Mouse (Mus musculus) kidney, embryonic 14.5 days (tissue): ENCODE data around the gene Arhgef3. TPM values are rescaled to one million over a fixed set of nuclear protein-coding genes. Genes with fewer than 3 reads are reported as not detected.

ENCODE experiments used
- ATAC-seq: fragments of 200-750 bp; cut with Nextera tagmentation; 2 replicates; pipeline ENCODE4 v1.8.0; 2017; ENCODE audit warnings: moderate number of reproducible peaks, mild to moderate bottlenecking, moderate TSS enrichment, moderate library complexity; ENCODE audit not compliant: low FRiP score, low TSS enrichment
- H3K27ac ChIP-seq: fragments of 300-500 bp; sonication (generic); 2 replicates; pipeline ENCODE4 v1.5.1; 2014; ENCODE audit warnings: low read depth, mild to moderate bottlenecking, low read length, moderate library complexity, mixed read lengths
- H3K27me3 ChIP-seq: fragments of 300-500 bp; sonication (generic); 2 replicates; pipeline ENCODE4 v1.6.1; 2014; ENCODE audit warnings: mild to moderate bottlenecking, low read length; ENCODE audit not compliant: control insufficient read depth, insufficient read depth
- H3K36me3 ChIP-seq: fragments of 300-500 bp; sonication (generic); 2 replicates; pipeline ENCODE4 v1.6.1; 2014; ENCODE audit warnings: low read length, mixed read lengths; ENCODE audit not compliant: control insufficient read depth, insufficient read depth
- H3K4me1 ChIP-seq: fragments of 300-500 bp; sonication (generic); 2 replicates; pipeline ENCODE4 v1.6.1; 2014; ENCODE audit warnings: low read length, mixed read lengths; ENCODE audit not compliant: control insufficient read depth, insufficient read depth
- H3K4me2 ChIP-seq: fragments of 300-500 bp; sonication (generic); replicated peaks from 2 replicates; pipeline ENCODE4 v1.6.1; 2014; ENCODE audit warnings: low read depth, mild to moderate bottlenecking, low read length
- H3K4me3 ChIP-seq: fragments of 300-500 bp; sonication (generic); 2 replicates; pipeline ENCODE4 v1.5.1; 2014; ENCODE audit warnings: mild to moderate bottlenecking, low read length
- H3K9ac ChIP-seq: fragments of 300-500 bp; sonication (generic); 2 replicates; pipeline ENCODE4 v1.6.1; 2014; ENCODE audit warnings: low read depth, mild to moderate bottlenecking, low read length, moderate library complexity
- H3K9me3 ChIP-seq: fragments of 300-500 bp; sonication (generic); 2 replicates; pipeline ENCODE4 v1.6.1; 2016; ENCODE audit warnings: low read length; ENCODE audit not compliant: control insufficient read depth
- WGBS: fragments of 180-500 bp; shearing (Covaris S2); extraction: QIAGEN DNeasy Blood & Tissue Kit; methylation state at CpG from one replicate; pipeline ENCODE4 v1.1.7; 2014; 5-methylcytosine and 5-hydroxymethylcytosine counted together
- polyA plus RNA-seq: library from polyadenylated mRNA; unstranded; fragments of >200 nt; fragmentation: Nextera tagmentation; extraction: Ambion mirVana; gene quantifications from 2 replicates; pipeline ENCODE4 v1.2.1, GENCODE M21; 2014

Gene Arhgef3
- polyA plus RNA-seq, 1 experiment from 2014 or later: 15.0 TPM

GRCm38 (mm10) chr14:27185902-27186301, 71.2 kb downstream of the Arhgef3 start:
- no peak for ATAC-seq
- peaks cover 13% of the 10 kb centered on the region for H3K4me1 ChIP-seq
- 52% methylated on average over 5 of the region's 5 CpGs for WGBS

GRCm38 (mm10) chr14:27186596-27186995, 71.9 kb downstream of the Arhgef3 start:
- no peak for ATAC-seq
- WGBS: 81% methylated on average over 4 of the region's 4 CpGs
- no peaks in the 10 kb centered on the region for H3K9me3 ChIP-seq

More at GRCm38 (mm10) chr14:27185902-27186301, 71.2 kb downstream of the Arhgef3 start:
- no peaks in the 10 kb centered on the region for H3K27me3 ChIP-seq
- H3K4me2 ChIP-seq: no peak overlapping the region
- no peak overlapping the region for H3K9ac ChIP-seq
- H3K27ac ChIP-seq: no peak overlapping the region
- no peak overlapping the region for H3K4me3 ChIP-seq
- H3K9me3 ChIP-seq: no peaks in the 10 kb centered on the region
- H3K36me3 ChIP-seq: no peaks in the 10 kb centered on the region

GRCm38 (mm10) chr14:27187025-27187424, 72.3 kb downstream of the Arhgef3 start:
- Histone ChIP-seq H3K36me3 (no peaks in the 10 kb centered on the region), H3K27ac (no peak overlapping the region), H3K27me3 (no peaks in the 10 kb centered on the region), H3K9me3 (no peaks in the 10 kb centered on the region), H3K4me2 (no peak overlapping the region), H3K4me3 (no peak overlapping the region), H3K4me1 (peaks cover 11% of the 10 kb centered on the region), H3K9ac (no peak overlapping the region)
- peak; percentile 87 for ATAC-seq
- WGBS: 10% methylated on average over 4 of the region's 4 CpGs

More at GRCm38 (mm10) chr14:27186596-27186995, 71.9 kb downstream of the Arhgef3 start:
- Histone ChIP-seq H3K36me3 (no peaks in the 10 kb centered on the region), H3K4me1 (peaks cover 13% of the 10 kb centered on the region), H3K27me3 (no peaks in the 10 kb centered on the region), H3K27ac (no peak overlapping the region), H3K9ac (no peak overlapping the region), H3K4me2 (no peak overlapping the region), H3K4me3 (no peak overlapping the region)

GRCm38 (mm10) chr14:27187885-27188284, 73.2 kb downstream of the Arhgef3 start:
- no peaks in the 10 kb centered on the region for H3K36me3 ChIP-seq
- 52% methylated on average over 4 of the region's 4 CpGs for WGBS
- H3K27me3 ChIP-seq: no peaks in the 10 kb centered on the region
- no peak overlapping the region for H3K4me2 ChIP-seq
- no peaks in the 10 kb centered on the region for H3K9me3 ChIP-seq
- H3K27ac ChIP-seq: no peak overlapping the region
- peaks cover 5% of the 10 kb centered on the region for H3K4me1 ChIP-seq
- H3K4me3 ChIP-seq: no peak overlapping the region
- no peak overlapping the region for H3K9ac ChIP-seq
- ATAC-seq: no peak

GRCm38 (mm10) chr14:27192450-27192849, 77.8 kb downstream of the Arhgef3 start:
- WGBS: 35% methylated on average over 3 of the region's 3 CpGs
- Histone ChIP-seq H3K27me3 (no peaks in the 10 kb centered on the region), H3K4me1 (no peaks in the 10 kb centered on the region), H3K4me3 (no peak overlapping the region), H3K9me3 (no peaks in the 10 kb centered on the region), H3K36me3 (no peaks in the 10 kb centered on the region), H3K27ac (no peak overlapping the region), H3K9ac (no peak overlapping the region), H3K4me2 (no peak overlapping the region)
- ATAC-seq: peak; percentile 63; the same call in 1 of the 2 replicates

GRCm38 (mm10) chr14:27196980-27197379, 82.3 kb downstream of the Arhgef3 start:
- Histone ChIP-seq H3K4me3 (no peak overlapping the region), H3K27me3 (no peaks in the 10 kb centered on the region), H3K9me3 (no peaks in the 10 kb centered on the region), H3K9ac (no peak overlapping the region), H3K4me1 (no peaks in the 10 kb centered on the region), H3K4me2 (no peak overlapping the region), H3K36me3 (no peaks in the 10 kb centered on the region), H3K27ac (no peak overlapping the region)
- WGBS: 75% methylated on average over 8 of the region's 8 CpGs
- ATAC-seq: no peak

GRCm38 (mm10) chr14:27198490-27199089, 83.9 kb downstream of the Arhgef3 start:
- H3K4me1 ChIP-seq: no peaks in the 10 kb centered on the region
- ATAC-seq: no peak
- H3K27ac ChIP-seq: no peak overlapping the region
- H3K4me2 ChIP-seq: no peak overlapping the region
- H3K9me3 ChIP-seq: no peaks in the 10 kb centered on the region
- H3K27me3 ChIP-seq: no peaks in the 10 kb centered on the region
- H3K9ac ChIP-seq: no peak overlapping the region
- H3K36me3 ChIP-seq: no peaks in the 10 kb centered on the region
- H3K4me3 ChIP-seq: no peak overlapping the region
- WGBS: 93% methylated on average over 5 of the region's 5 CpGs

- Histone ChIP-seq H3K27ac (no peak overlapping the region), H3K27me3 (no peaks in the 10 kb centered on the region), H3K4me2 (no peak overlapping the region), H3K4me3 (no peak overlapping the region), H3K4me1 (no peaks in the 10 kb centered on the region), H3K9ac (no peak overlapping the region), H3K36me3 (no peaks in the 10 kb centered on the region), H3K9me3 (no peaks in the 10 kb centered on the region)
- WGBS: 81% methylated on average over 3 of the region's 3 CpGs
- no peak for ATAC-seq
Observed at GRCm38 (mm10) chr14:27199119-27199518, 84.4 kb downstream of the Arhgef3 start.

- WGBS: 92% methylated on average over 11 of the region's 11 CpGs
- ATAC-seq: no peak
- H3K4me2 ChIP-seq: no peak overlapping the region
- no peaks in the 10 kb centered on the region for H3K9me3 ChIP-seq
- H3K9ac ChIP-seq: no peak overlapping the region
- H3K4me3 ChIP-seq: no peak overlapping the region
- H3K36me3 ChIP-seq: no peaks in the 10 kb centered on the region
- H3K27ac ChIP-seq: no peak overlapping the region
- H3K27me3 ChIP-seq: no peaks in the 10 kb centered on the region
- H3K4me1 ChIP-seq: no peaks in the 10 kb centered on the region
Observed at GRCm38 (mm10) chr14:27199870-27200269, 85.2 kb downstream of the Arhgef3 start.
